Mouse (Mus musculus) G1E-ER4 (cell line): ENCODE measurements around the gene Acvrl1. TPM values are rescaled to one million over a fixed set of nuclear protein-coding genes. Genes with fewer than 3 reads are reported as not detected.

Experiments used
- GATA1 ChIP-seq: IDR thresholded peaks from one replicate; pipeline ENCODE4 v1.8.0; 2012; ENCODE audit warnings: low read length, inconsistent platforms
- polyA plus RNA-seq: library from polyadenylated mRNA; stranded (reverse); fragments of >175 nt; gene quantifications from 2 replicates; pipeline ENCODE4 v1.2.3, GENCODE M21; 2012

The Acvrl1 gene
- polyA plus RNA-seq, 1 experiment, result not detected

DNA sequence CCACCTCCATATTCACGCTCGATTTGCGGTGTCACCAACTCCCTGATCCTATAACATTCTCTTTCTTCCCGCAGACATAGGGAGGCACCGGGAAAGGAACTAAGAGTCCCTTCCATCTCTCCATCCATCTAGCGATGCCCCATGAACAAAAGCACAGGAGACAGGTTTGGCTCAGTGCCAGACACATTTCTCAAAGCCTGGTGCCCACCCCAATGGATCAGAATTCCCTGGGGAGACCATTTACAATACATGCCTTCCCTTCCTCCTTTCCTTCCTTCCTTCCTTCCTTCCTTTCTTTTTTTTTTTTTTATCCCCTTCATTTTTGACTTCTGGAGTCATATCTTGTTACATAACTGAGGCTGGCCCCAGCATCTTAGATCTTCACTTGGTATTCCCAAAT, 3.7 kb downstream of the Acvrl1 start:
- no peak for TF ChIP-seq GATA1

DNA sequence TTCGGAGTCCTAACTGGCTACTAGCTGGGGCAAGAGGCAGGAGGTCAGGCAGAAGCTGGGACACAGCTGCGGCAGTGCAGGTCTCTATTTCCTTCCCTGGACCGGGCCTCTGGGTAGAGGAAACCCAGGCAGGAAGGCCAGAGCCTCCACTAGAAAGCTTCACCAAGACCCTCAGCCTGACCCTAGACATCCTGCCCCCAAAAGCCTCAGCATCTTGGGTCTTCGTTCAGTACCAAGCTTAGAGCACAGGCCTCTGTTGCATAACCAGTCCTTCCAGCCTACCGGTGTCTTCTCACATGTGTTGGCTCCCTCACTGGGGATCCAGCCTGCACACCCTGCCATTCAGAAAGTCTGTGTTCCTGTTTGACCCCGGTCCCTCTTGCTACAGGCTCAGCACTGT, 4.4 kb downstream of the Acvrl1 start:
- no peak for TF ChIP-seq GATA1

DNA sequence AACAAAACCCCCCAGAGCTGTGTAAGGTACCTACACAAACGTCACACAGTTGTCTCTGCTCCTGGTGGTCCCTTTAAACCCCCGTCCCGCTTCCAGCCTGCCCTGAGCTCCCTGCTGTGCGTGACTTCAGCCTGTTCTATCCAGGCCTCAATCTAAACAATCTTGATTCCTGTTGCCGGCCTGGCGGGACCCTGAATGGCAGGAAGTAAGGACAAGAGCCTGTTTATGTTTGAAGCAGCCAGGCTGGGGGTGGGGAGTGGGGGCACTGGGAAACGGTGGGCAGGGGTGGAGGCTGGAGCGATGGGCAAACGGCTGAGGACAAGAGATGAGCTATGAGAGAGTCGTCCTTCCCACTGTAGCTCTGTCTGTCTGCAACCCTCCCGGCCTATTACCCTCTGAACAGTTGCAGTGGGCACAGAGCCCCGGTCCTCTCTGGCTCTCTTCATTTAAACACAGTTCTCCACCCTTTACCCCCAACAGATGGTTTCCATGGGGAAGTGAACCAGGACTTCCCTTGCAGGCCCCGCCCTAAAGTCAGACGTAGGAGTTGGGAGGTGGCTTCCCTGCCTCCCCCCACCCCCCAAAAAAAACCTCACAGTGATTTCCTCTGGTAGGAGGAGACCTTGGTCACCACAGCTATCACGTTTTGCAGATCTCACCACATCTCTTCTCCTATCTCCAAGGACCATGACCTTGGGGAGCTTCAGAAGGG, 5.8 kb downstream of the Acvrl1 start:
- no peak for TF ChIP-seq GATA1

GRCm38 (mm10) chr15:101135405-101135804, 7.1 kb downstream of the Acvrl1 start:
- TF ChIP-seq GATA1, result no peak

DNA sequence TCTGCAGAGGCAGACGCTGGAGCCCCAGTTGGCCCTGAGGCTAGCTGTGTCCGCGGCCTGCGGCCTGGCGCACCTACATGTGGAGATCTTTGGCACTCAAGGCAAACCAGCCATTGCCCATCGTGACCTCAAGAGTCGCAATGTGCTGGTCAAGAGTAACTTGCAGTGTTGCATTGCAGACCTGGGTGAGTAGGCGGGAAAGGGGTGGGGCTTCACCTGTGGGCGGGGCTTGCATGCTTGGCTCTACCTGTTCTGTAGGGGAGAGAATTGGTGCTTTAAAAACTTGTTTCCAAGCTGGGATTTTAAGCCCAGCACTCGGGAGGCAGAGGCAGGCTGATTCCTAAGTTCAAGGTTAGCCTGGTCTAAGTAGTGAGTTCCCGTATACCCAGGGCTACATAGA, 9.1 kb downstream of the Acvrl1 start:
- no peak for TF ChIP-seq GATA1

DNA sequence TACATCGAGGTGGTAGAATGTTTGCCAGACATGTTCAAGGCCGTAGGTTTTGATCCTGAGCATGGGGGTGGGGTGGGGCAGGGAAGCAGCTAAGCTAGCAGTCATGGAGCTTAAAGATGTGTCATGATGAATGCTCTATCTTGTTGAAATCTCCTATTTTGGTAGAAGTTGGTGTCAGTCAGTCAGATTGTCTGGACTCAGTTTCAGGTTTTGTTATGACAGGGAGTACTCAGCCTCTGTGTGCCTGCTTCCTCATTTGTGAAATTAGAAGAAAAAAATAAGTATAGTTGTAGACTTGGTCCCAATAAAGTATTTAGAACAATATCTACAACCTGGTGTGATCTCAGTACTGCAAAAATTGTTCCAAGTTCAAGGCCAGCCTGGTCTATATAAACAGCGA, 10.4 kb downstream of the Acvrl1 start:
- TF ChIP-seq GATA1, result no peak

- TF ChIP-seq GATA1, result no peak
These were observed 11.6 kb downstream of the Acvrl1 start for GRCm38 (mm10) chr15:101139885-101140284.

GRCm38 (mm10) chr15:101140587-101140986, 12.3 kb downstream of the Acvrl1 start:
- TF ChIP-seq GATA1, result no peak

DNA sequence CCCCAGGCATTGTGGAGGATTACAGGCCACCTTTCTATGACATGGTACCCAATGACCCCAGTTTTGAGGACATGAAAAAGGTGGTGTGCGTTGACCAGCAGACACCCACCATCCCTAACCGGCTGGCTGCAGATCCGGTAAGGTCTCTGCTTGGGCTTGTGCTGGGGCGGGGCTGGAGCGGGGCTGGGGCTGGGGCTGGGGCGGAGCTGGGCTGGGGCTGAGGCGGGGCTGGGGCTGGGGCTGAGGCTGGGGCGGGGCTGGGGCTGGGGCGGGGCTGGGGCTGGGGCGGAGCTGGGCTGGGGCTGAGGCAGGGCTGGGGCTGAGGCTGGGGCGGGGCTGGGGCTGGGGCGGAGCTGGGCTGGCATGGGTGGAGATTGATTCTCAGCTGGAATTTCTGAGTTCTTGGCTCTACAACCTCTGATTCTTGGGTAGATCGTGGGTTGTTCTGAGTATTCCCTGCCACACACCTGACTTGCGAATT, 12.8 kb downstream of the Acvrl1 start:
- no peak for TF ChIP-seq GATA1

DNA sequence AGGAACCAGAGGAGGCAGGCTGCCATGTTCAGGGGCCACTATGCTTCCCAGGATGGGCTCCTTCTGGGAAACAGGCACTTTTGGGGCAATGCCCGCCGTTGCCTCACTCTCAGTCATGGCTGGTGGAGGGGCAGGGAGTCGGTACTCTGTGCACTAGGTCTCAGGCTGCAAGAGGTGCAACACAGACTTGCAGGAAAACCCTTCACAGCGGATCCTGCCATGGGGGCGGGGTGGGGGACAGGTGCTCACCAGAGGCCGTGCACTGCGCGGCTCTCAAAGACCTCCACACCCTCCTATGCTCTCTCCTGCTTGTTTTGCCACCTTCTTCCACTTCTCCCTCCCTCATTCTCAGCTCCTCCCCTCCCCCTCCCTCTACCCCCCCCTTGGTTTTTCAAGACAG, 14.3 kb downstream of the Acvrl1 start:
- no peak for TF ChIP-seq GATA1

DNA sequence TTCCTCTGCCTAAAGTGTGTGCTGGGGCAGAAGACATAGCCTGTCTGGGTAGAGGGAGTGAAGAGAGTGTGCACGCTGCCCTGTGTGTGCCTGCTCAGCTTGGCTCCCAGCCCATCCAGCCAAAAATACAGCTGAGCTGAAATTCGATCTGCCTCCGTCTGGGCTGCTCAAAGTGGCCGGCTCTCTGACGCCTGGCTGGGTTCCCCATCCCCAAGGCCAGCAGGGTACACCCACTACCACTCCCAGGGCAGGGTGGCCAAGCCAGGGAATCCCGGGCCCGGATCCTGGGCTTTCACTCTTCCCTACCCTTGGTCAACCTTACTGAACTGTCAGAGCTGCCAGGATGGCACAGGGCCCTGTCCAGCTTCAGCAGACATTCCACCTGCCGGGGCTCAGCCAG, 15.2 kb downstream of the Acvrl1 start:
- no peak for TF ChIP-seq GATA1

GRCm38 (mm10) chr15:101144176-101144575, 15.9 kb downstream of the Acvrl1 start:
- TF ChIP-seq GATA1, result no peak

DNA sequence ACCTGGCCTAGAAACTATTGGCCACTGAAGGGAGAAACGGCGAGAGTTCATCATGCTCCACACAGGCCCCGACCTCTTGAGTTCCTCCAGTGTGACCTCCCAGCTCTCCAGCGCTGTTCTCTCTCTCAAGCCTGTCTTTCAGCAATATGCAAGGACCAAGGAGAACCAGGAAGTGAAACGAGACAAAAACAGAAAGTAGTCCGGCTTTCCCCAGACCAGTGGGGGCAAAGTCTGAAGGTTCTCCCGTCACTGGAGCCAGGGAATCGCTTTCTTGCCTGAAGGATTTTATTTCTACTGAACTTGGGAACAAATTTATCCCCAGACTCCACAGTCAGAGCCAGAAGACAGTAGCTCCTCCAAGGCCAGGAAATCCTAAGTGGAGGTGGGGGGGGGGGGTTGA, 16.5 kb downstream of the Acvrl1 start:
- TF ChIP-seq GATA1, result no peak

DNA sequence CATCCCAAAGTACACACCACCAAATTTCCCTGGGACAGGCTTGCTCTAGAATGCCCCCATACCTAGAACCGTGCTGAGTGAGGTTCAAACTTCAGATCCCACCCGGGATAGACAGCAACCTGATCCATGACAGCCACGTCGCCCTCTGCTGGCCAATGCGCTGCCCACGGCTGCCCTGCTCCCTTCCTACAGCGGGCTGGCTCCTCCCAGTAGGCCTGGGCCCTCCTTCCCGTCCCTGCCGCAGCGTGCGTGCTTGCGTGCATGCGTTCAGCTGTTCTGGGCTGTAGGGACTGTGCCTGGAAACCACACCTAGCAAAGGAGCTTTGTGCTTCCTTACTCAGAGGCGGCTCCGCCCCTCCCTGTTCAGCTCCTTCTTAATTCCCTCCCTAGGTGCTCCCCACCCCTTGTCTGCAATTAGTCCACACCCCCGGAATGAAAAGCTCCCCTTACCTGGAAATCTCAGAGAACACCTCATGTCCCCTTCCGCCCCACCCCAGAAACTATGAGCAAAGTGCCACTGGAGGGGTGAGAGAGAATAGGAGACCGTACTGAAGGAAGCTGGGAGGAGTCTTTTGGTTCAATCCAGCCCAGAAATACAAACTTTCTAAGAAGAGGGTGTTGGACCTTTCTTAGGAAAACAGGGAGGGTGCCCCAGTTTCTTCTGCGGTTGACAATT, 17.2 kb downstream of the Acvrl1 start:
- TF ChIP-seq GATA1, result no peak

DNA sequence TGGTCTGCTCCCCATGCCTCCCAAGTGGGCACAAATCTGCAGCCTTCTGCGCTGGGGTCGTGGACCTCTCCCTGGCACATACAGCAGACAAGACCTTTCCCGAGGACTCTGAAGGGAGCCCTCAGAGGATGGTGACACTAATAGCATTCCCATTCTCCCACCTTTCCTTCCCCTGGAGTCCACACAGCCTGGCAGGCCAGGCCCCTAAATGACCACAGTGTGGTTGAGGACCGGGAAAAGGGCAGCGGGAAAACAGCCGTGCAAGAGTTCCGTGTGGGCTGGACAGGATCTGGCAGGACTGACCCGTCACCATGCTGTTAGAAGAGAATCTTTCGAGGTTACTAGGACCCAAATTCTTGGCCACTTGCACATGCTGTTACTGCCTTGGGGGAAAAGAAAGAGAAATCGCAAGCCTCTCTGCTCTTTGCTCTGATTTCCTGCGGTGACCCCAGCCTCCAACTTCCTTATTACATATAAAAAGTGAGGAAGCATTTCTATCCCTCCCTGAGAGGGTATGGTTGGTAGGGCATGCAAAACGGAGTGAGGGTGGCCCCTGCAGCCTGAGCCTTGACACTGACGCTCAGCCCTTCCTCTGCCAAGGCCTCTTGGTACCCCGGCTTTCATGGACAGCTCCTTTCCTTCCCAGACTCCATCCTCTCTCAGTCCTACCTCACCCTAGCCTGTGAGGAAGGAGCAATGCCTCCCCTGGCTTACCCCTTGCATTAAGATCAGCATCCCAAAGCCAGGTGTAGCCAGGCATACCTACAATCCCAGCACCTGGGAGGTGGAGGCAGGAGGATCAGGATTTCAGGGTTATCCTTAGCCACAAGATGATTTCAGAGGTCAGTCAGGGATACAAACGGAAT, 18.0 kb downstream of the Acvrl1 start:
- TF ChIP-seq GATA1, result no peak

DNA sequence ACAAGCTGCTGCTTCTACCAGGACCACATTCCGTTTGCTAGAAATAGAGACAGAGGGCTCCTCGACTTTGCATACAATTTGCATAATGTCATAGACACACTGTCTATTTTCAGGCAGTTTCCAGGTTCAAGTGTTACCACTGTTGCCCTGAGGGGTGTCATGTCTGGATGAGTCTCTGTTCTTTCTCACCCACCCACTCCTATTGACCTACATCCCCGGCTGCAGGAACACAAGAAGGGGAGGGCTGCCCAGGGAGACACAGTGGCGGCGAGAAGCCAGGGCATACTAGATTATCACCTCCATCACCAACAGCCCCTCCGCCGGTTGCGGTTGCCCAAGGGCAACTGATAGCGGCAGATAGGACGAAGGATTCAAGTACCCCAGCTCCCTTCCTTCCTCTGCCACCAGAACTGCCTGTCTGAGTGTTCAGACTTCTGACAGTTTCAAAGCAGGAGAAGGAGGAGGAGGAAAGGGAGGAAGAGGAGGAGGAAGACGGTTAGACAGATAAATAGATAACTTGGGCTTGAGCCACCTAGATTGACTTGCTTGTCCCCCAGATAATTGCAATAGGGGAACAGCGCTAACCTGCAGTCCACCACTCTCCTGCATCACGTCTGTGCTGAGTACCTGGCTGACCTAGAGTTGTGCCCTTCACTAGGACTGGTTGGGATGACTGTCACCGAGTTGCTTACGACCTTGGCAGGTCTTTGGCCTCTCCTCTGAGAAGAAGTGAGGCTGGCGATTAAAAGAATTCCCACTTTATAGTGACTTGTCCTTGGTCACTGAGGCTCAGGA, 19.0 kb downstream of the Acvrl1 start:
- TF ChIP-seq GATA1, result no peak

- no peak for TF ChIP-seq GATA1
These were observed 19.6 kb downstream of the Acvrl1 start for GRCm38 (mm10) chr15:101147910-101148273.
